Mouse (Mus musculus): ENCODE results near the gene Ppfia4.

Ppfia4 gene

DNA sequence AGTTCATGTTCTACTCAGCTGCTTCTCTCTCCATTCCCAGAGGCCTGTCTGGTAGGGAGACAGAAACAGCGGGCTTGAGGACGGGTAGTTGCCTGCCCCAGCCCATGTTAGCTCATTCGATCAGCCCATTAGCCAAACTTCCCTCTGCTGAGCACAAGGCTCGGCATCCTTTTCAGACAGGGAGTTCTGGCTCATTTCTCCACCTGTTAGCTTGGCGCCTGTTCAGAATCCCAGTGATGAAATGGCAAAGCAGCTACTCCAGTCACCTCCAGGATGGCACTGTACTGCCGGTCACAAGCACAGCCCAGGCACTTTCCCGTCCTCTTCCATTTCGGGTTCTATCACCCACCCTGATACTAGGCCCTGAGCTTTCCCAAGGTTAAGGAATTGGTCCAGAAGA, 35.5 kb downstream of the Ppfia4 start:
- no peak for DNase-seq

- DNase-seq, result no peak
Measured at GRCm38 (mm10) chr1:134293738-134294604, 38.8 kb downstream of the Ppfia4 start.

DNA sequence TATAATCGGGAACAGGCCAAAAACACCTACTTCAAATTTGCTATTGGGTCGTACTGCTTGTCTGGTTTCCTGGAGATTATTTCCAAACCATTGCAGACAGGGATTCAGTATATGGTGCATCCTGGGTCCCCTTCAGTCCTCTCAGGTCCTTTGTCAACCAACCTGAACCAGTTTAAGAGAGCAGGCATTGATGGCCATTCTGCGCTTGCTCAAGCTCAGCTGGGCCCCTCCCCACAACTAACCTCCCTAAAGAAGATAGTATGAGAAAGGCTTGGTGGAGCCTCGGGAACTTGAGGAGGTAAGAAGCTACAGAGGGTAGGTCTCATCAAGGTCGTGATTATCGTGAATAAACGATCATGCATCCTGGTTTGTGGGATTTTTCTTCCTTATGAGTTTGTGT, 39.5 kb downstream of the Ppfia4 start:
- no peak for DNase-seq

DNA sequence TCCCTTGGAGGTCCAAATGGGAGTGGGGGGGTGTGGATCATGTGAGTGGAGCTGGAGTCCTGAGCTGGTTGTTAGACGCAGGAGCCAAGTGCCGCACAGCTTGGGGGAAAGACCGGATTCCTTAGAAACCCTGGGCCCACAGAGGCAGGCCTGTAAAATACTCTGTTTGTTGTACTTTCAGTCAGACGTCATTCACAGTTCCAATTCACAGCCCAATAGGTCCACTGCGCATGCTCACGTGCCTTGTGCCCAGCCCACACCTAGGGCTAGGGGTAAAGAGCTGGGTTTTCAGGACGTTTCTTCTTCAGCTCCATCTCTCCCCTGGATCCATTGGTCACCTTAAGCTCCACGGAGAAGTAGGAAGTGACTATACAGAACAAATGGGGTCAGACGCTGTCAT, 40.1 kb downstream of the Ppfia4 start:
- DNase-seq, result no peak

DNA sequence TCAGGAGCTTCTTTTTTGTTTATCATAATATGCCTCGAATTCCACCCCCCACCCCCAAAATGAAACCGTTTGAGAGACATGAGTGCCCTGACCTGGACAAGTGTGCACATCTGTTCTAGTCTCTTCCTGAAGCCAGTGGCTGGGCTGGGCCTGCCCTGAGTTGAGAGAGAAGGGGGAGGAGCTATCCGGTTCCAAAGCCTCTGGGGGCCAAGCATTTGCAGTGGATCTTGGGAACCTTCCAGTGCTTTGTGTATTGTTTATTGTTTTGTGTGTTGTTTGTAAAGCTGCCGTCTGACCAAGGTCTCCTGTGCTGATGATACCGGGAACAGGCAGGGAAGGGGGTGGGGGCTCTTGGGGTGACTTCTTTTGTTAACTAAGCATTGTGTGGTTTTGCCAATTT, 40.7 kb downstream of the Ppfia4 start:
- peak; percentile 97 for DNase-seq

DNA sequence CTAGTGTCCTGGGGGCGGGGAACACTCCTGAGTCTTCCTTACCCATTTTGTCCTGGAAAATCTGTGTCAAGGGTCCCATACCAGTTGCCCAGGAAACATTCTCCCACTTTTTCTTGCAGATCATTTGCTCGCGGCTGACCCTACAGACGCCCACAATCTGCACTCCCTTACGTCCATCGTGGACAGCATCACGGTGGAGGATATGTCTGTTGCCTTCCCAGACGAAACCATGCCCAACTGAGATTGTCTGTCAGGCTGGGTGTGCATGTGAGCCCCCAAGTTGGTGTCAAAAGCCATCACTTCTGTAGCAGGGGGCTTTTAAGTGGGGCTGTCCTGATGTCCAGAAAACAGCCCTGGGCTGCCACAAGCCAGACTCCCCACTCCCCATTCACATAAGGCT, 41.2 kb downstream of the Ppfia4 start:
- DNase-seq, result no peak

- DNase-seq, result no peak
Measured at GRCm38 (mm10) chr1:134290909-134291308, 41.8 kb downstream of the Ppfia4 start.

- no peak for DNase-seq
Measured at GRCm38 (mm10) chr1:134290300-134290699, 42.4 kb downstream of the Ppfia4 start.

DNA sequence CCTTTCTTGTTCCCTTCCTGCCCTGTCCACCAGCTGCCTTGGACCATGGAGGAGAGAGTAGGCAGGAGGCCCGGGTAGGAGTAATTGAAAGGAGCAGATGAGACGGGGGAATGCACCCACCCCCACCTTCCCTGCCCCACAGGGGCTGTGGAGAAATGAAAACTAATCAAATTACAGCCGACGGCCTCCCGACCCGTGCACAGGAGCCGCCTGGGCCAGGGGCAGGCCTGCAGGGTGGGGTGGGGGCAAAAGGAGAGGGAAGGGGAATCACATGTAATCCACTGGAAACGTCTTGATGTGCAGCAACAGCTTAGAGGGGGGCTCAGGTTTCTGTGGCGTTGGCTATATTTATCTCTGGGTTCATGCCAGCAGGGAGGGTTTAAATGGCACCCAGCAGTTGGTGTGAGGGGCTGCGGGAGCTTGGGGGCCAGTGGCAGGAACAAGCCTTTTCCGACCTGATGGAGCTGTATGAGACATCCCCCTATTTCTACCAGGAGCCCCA, 43.1 kb downstream of the Ppfia4 start, which contains the start of gene Myog:
Myog (plus strand) TSS at position 392 of the 502 bp plus-strand sequence.
- DNase-seq, result no peak

- no peak for DNase-seq
Measured at GRCm38 (mm10) chr1:134288239-134288638, 44.5 kb downstream of the Ppfia4 start.

GRCm38 (mm10) chr1:134285458-134286120, 47.1 kb downstream of the Ppfia4 start:
- DNase-seq, result no peak

GRCm38 (mm10) chr1:134283108-134283507, 49.6 kb downstream of the Ppfia4 start:
- no peak for DNase-seq

DNA sequence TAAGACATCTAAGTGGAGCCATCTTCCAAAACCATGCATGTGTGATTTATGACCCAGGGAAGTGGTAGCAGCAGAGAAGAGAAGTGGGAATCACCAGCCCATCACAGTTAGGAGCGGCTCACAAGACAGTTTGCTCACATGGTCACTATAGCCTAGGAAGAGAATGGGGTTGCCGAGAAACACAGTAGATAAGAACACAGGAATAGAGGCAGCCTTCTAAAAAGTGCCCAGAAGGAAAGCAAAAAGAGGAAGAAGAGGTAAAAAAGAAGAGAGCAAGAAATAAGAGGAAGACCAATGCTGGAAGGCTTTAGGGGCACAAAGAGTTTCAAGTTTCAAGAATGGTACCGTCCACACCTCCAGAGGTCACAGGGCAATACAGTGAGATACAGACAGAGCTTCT, 50.4 kb downstream of the Ppfia4 start:
- DNase-seq, result no peak

- DNase-seq, result no peak
Measured at GRCm38 (mm10) chr1:134281563-134281962, 51.2 kb downstream of the Ppfia4 start.

DNA sequence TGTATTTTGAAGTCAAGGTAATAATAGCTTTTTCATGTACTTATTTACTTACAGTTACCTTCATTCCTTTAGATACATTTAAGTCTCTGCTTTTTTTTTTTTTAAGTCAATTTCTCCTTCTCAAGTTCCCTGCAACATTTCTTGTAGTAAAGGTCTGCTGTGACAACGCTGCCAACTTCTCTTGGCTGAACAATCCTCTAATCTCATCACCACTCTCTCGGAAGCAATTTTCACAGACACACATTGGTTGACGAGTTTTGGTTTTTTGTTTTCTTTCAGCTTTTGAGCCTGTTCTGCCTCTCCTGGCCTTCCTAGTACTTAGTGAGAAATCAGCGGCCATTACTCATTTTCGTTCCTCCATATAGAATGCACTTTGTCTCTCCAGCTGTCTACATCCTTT, 52.6 kb downstream of the Ppfia4 start:
- DNase-seq, result no peak

GRCm38 (mm10) chr1:134276823-134277222, 55.9 kb downstream of the Ppfia4 start:
- DNase-seq, result no peak

- peak; percentile 93 for DNase-seq
Measured at GRCm38 (mm10) chr1:134275616-134276464, 56.9 kb downstream of the Ppfia4 start.

- no peak for DNase-seq
Measured at GRCm38 (mm10) chr1:134274483-134274920, 58.2 kb downstream of the Ppfia4 start.

- DNase-seq, result no peak
Measured at GRCm38 (mm10) chr1:134273493-134274395, 59.0 kb downstream of the Ppfia4 start.

DNA sequence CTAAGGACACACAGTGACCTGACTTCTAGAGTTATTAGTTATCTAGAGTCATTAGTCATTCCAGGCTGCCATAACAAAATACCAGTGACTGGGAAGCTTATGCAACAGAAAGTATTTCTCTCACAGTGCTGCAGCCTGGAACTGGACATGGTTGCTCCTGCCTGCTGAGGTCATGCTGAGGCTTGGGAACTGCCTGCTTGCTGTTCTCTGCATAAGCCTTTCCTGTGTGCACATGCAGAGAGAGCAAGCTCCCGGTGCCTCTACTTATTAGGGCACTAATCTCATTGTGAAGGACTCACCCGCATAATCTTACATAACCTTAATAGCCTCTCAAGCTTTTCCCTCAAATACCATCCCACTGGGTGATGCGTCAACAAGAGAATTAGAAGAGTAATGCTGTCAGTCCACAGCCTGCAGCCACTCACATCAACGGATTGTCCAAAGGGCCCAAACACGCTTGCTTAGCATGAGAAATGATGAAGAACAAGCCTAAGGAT, 59.9 kb downstream of the Ppfia4 start:
- DNase-seq, result no peak

GRCm38 (mm10) chr1:134270026-134270425, 62.7 kb downstream of the Ppfia4 start:
- DNase-seq, result no peak

- no peak for DNase-seq
Measured at GRCm38 (mm10) chr1:134265797-134266196, 66.9 kb downstream of the Ppfia4 start.

All from heart, adult 11 months (tissue).